Mouse (Mus musculus) spleen, adult 2 months (tissue): ENCODE measurements around the gene Ly6g5b.

Experiments
- CTCF ChIP-seq: fragments of 200-500 bp; IDR thresholded peaks from 2 replicates; pipeline ENCODE4 v1.5.1; 2011; ENCODE audit warnings: mild to moderate bottlenecking, inconsistent platforms; ENCODE audit not compliant: insufficient read depth, insufficient read length, insufficient replicate concordance; ENCODE audit errors: extremely low read depth
- POLR2A ChIP-seq: fragments of 200-500 bp; IDR thresholded peaks from 2 replicates; pipeline ENCODE4 v1.6.1; 2011; ENCODE audit warnings: low read depth, low read length, inconsistent platforms

- TF ChIP-seq CTCF (no peak), POLR2A (no peak)
Observed at GRCm38 (mm10) chr17:35108097-35108496, 7.1 kb downstream of the Ly6g5b start, which contains the start of gene Ly6g5c.
